Mouse (Mus musculus) T-helper 1 cell (primary cell): ENCODE results near the gene Inpp1.

Experiments
- in situ Hi-C: fragments of 300-600 bp; cut with MboI, MseI; formaldehyde crosslinking; loops from one replicate; pipeline ENCODE4 v1.15.1; 2025; ENCODE audit warnings: high pct_unique_total_duplicates

Gene Inpp1

GRCm38 (mm10) chr1:52793692-52794091, 23.8 kb downstream of the Inpp1 start:
- in situ Hi-C loops = no loop called here

- in situ Hi-C loops = no loop called here
Observed at GRCm38 (mm10) chr1:52792701-52793100, 24.8 kb downstream of the Inpp1 start.

DNA sequence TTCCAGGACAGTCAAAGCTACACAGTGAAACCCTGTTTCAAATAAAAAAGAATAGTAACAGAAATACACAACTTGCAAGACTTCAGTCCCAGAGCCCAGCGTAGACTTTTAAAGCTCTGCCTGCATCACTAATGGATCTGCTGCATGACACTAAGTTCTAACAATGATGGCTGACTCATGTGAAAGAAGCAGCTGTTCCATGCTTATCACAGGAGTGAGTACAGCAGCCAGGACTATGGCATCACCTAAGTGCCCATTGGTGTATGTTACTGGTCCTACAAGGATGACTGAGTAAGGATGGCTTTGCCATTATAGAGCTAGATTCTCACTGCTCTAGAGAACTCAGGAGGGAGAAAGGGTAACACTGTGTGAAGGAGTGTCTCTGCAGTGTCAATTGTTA, 30.2 kb downstream of the Inpp1 start:
- in situ Hi-C loops = loop anchor here (5.0 kb wide), 1 partner anchor 240 kb away; no protein-coding TSS in a partner anchor

GRCm38 (mm10) chr1:52765176-52766111, 52.0 kb downstream of the Inpp1 start:
- in situ Hi-C loops = no loop called here

DNA sequence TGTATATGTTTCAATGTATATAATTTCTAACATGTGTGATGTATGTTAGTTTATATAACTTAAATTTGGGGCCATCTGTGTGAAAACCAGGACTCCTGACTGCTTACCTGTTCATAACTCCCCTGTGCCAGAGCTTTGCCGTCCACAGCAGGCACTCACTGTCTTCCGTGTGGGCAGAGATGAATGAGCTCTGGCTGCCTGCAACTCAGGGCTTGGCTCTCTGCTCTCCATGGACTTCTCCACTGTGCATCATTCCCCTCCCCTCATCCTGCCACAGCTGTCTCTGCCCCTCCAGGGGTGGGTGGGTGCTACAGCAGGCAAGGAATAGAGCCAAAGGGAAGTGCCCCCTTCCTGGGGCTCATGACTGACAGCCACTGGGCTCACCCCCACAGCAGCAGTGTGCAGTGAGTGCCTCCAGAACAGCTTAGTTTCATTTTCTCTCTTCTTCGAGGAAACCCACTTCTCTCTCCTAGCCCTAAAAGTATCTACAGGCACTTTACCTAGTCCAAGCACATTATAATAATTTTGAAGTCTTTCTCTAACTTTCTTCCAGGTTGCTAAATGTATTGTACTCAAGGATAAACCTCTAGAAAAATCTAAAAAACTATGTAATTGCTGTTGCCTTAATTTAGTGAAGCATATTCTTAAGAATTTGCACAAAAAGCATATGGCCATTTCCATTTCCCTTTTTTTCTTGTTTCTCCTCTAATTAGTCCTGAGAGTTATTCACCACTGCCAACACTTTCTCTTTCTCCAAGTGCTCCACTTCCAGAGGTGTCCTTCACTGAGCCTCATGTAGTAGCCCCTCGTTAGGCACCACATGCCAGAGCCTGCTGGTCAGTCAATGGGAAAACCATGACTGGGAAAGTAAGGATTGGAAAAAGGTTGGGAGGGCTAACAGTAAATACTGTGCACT, 53.3 kb downstream of the Inpp1 start:
- in situ Hi-C loops = no loop called here

GRCm38 (mm10) chr1:52758174-52758573, 59.3 kb downstream of the Inpp1 start:
- in situ Hi-C loops = no loop called here

DNA sequence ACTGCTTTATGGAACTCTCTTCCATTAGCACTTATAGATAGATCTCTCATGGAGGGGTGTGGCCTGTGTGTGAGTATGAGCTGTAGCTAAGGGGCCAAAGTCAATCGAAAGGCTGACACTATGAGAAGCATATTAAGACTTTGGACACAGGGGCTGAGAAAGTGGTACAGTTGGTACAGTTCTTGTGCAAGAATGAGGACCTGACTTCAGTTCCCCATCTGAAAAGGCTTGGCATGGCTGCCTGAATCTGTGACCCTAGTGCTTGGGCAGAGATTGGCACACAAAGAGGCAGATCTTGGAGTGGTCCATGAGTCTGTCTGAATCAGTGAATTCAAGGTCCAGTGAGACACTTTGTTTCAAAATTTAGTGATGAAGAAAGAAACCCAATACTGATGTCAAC, 63.2 kb downstream of the Inpp1 start:
- in situ Hi-C loops = no loop called here

GRCm38 (mm10) chr1:52753828-52754227, 63.7 kb downstream of the Inpp1 start:
- in situ Hi-C loops = no loop called here

- in situ Hi-C loops = no loop called here
Observed at GRCm38 (mm10) chr1:52752706-52753105, 64.8 kb downstream of the Inpp1 start.

DNA sequence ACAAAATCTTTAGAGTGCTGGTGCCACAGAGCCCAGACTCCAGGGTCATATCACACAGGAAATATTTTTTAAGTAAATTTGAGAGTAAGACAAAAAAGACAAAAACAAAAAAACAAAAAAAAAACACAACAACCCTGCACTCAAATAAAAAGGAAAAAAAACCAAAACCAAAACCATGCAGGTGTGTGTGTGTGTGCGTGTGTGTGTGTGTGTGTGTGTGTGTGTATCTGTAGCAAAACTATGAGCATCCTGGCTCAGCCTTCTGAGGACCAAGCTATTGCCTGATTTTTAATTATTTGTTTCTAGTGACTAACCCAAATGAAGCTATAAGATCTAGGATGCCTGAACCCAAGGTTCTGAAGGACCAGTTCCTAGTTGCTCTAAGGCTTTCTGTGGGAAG, 65.9 kb downstream of the Inpp1 start:
- in situ Hi-C loops = no loop called here

DNA sequence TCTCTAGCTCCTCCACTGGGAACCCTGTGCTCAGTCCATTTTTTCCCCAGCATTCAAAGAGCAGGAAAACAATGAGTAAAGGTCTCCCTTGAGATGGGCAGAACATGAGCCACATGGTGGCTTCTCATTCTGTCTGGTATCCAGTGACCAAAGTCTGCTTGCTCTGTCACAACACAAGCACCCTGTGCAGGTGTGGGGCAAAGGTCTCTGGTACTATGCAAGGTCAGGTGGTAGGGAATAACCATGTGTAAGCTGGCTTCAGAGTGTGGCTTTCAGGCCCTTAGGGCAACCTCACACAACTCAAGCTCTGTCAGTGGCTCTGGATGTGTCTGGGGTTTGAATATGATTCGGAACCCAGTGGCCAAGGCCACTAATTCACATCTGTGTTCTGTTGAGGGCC, 67.5 kb downstream of the Inpp1 start:
- in situ Hi-C loops = no loop called here

DNA sequence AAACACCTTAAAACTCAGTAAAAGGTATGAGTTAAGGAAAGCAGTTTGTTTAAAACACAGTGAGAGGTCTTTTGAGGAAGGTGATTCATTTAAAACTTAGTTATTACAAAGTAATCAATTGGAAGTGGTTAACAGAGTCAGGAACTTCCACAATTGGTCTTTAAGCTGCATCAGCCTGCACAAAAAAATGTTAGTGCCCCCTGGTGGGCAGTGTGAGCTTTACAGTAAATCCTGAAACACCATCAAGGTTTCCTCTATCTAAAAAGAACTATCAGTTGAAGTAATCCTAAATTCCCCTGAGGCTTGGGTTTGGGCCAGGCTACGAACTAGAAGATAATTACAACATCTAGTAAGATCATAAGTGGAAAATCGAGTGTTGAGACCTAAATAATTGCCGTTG, 69.2 kb downstream of the Inpp1 start:
- in situ Hi-C loops = no loop called here

- in situ Hi-C loops = no loop called here
Observed at GRCm38 (mm10) chr1:52742567-52742966, 74.9 kb downstream of the Inpp1 start.
